In the genomic region with DNA sequence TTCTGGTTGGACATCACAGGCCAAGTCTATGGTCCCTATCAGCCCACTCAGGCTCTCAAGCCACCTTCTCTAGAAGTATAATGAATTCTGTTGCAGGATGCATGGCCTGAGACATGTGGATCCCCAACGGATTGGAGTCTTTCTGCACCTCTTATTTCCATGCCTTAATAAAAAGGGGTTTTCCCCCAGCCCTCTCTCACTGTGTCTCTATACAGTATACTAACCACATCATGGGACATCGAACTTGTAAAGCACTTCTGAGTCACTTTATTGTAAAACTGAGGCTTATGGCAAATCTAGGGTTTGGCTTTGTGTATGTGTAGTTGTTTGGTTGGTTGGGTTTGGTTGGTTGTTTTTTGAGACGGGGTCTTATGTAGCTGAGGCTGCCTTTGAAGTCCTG, we compare ENCODE assay signal across 27 mouse cellular contexts.
DNase-seq lines count a peak whose midpoint lies in the region; ATAC-seq lines count a peak whose summit lies in the region.
"Had no signal": no experiment of that assay in that cellular context is flagged by ENCODE, and none has a peak within 500 bp of the region (broad histone marks: within the 10 kb centered on the region; RNA-seq: fewer than 3 reads in every experiment).

No protein-coding gene starts in this region.

- H3K27me3 ChIP-seq in neural tube, embryonic 15.5 days (replicated peaks), result no peaks in the 10 kb centered on the region
- H3K27me3 ChIP-seq: CH12.LX; embryonic facial prominence, embryonic 13.5 days; embryonic facial prominence, embryonic 15.5 days; forebrain, embryonic 13.5 days; forebrain, embryonic 15.5 days; Patski had no signal

- H3K9ac ChIP-seq in neural tube, embryonic 15.5 days (replicated peaks), result no peak overlapping the region
- H3K9ac ChIP-seq: embryonic facial prominence, embryonic 13.5 days; embryonic facial prominence, embryonic 15.5 days; forebrain, embryonic 13.5 days; forebrain, embryonic 15.5 days; forebrain, postnatal 0 days had no signal

- H3K4me2 ChIP-seq in neural tube, embryonic 15.5 days, result no peak overlapping the region
- H3K4me2 ChIP-seq: embryonic facial prominence, embryonic 13.5 days; embryonic facial prominence, embryonic 15.5 days; forebrain, embryonic 13.5 days; forebrain, embryonic 15.5 days had no signal

- no peaks in the 10 kb centered on the region for H3K4me1 ChIP-seq in neural tube, embryonic 15.5 days
- H3K4me1 ChIP-seq: embryonic facial prominence, embryonic 13.5 days; embryonic facial prominence, embryonic 15.5 days; forebrain, embryonic 13.5 days; forebrain, embryonic 15.5 days had no signal

- no peaks in the 10 kb centered on the region for H3K36me3 ChIP-seq in neural tube, embryonic 15.5 days
- H3K36me3 ChIP-seq: embryonic facial prominence, embryonic 13.5 days; embryonic facial prominence, embryonic 15.5 days; forebrain, embryonic 15.5 days; G1E had no signal

- DNase-seq in CD4-positive helper T cell, adult 2 months (ENCODE audit: low read depth, low spot score), result peak; percentile 56
- peak; percentile 48 for DNase-seq in CD4-positive, CD25-positive, alpha-beta regulatory T cell, adult 2 months (ENCODE audit: low read depth, low spot score)
- DNase-seq in gastrocnemius, postnatal 36 days, result no peak
- DNase-seq in heart, adult 11 months, result no peak
- no peak for DNase-seq in right cerebral cortex, adult 2 months (ENCODE audit: low spot score in 2 of 2)
- DNase-seq: adrenal gland, adult 2 months; adrenal gland, postnatal 10 days; adrenal gland, postnatal 25 days; cerebellum, adult 11 months; cerebellum, adult 18-20 months; cerebellum, adult 8-10 months; cerebellum, adult 9-11 months; cerebellum, postnatal 14 days; cerebellum, postnatal 36 days; embryo, embryonic 11 days; forebrain, postnatal 0 days had no signal

- intact Hi-C loops in gastrocnemius, postnatal 36 days (cut with DNase I), result no loop called here

- H3K9me3 ChIP-seq in neural tube, embryonic 15.5 days (replicated peaks), result no peaks in the 10 kb centered on the region
- H3K9me3 ChIP-seq: embryonic facial prominence, embryonic 13.5 days; embryonic facial prominence, embryonic 15.5 days; forebrain, embryonic 13.5 days; forebrain, embryonic 15.5 days; G1E had no signal

- no peak overlapping the region for H3K27ac ChIP-seq in neural tube, embryonic 15.5 days (replicated peaks)
- H3K27ac ChIP-seq: embryonic facial prominence, embryonic 13.5 days; embryonic facial prominence, embryonic 15.5 days; forebrain, embryonic 13.5 days; forebrain, embryonic 15.5 days had no signal

- 93% methylated on average over 3 of the region's 3 CpGs for WGBS in neural tube, embryonic 15.5 days

- no peak overlapping the region for H3K4me3 ChIP-seq in neural tube, embryonic 15.5 days (replicated peaks)
- H3K4me3 ChIP-seq: embryonic facial prominence, embryonic 13.5 days; embryonic facial prominence, embryonic 15.5 days; erythroblast, embryonic 14.5 days; forebrain, embryonic 13.5 days; forebrain, embryonic 15.5 days had no signal

- peak; percentile 69 for ATAC-seq in activated CD4-positive, CD25-positive, alpha-beta regulatory T cell, adult 4 months
- ATAC-seq in inflammation-experienced regulatory T-cells, adult 6 months, result peak; percentile 61
- ATAC-seq in neural tube, embryonic 15.5 days (ENCODE audit: low FRiP score), result no peak
- ATAC-seq: forebrain, embryonic 13.5 days; forebrain, embryonic 15.5 days; forebrain, postnatal 0 days; Patski had no signal

Comparison
In these comparisons a context has a peak if more than half of its experiments do, and no peak if none do; other contexts are left out.
1. DNase-seq: peak in CD4-positive helper T cell, adult 2 months (single experiment) and CD4-positive, CD25-positive, alpha-beta regulatory T cell, adult 2 months (single experiment); none in gastrocnemius, postnatal 36 days (0 of 2), heart, adult 11 months (single experiment) and right cerebral cortex, adult 2 months (0 of 2).